Mouse (Mus musculus) midbrain, embryonic 12.5 days (tissue): ENCODE results near the gene C2. TPM values are rescaled to one million over a fixed set of nuclear protein-coding genes. Genes with fewer than 3 reads are reported as not detected.
"Not testable (repeated sequence)": the region's sequence is repeated elsewhere in the genome, so short reads cannot be mapped to it uniquely, and the experiment has no call there.

Experiments
- ATAC-seq: fragments of 200-750 bp; cut with Nextera tagmentation; 2 replicates; pipeline ENCODE4 v1.8.0; 2017; ENCODE audit warnings: low read depth, moderate TSS enrichment, moderate library complexity; ENCODE audit not compliant: low FRiP score
- H3K27ac ChIP-seq: fragments of 300-500 bp; sonication (generic); replicated peaks from 2 replicates; pipeline ENCODE4 v1.5.1; 2016; ENCODE audit warnings: mild to moderate bottlenecking
- H3K27me3 ChIP-seq: fragments of 300-500 bp; sonication (generic); 2 replicates; pipeline ENCODE4 v1.6.1; 2016; ENCODE audit warnings: mild to moderate bottlenecking
- H3K36me3 ChIP-seq: fragments of 300-500 bp; sonication (generic); 2 replicates; pipeline ENCODE4 v1.6.1; 2016
- H3K4me1 ChIP-seq: fragments of 300-500 bp; sonication (generic); 2 replicates; pipeline ENCODE4 v1.6.1; 2016
- H3K4me2 ChIP-seq: fragments of 300-500 bp; sonication (generic); replicated peaks from 2 replicates; pipeline ENCODE4 v1.6.1; 2016; ENCODE audit warnings: mild to moderate bottlenecking, moderate library complexity
- H3K4me3 ChIP-seq: fragments of 300-500 bp; sonication (generic); 2 replicates; pipeline ENCODE4 v1.5.1; 2016; ENCODE audit warnings: mild to moderate bottlenecking
- H3K9ac ChIP-seq: fragments of 300-500 bp; sonication (generic); replicated peaks from 2 replicates; pipeline ENCODE4 v1.6.1; 2016; ENCODE audit warnings: mild to moderate bottlenecking, moderate library complexity
- H3K9me3 ChIP-seq: fragments of 300-500 bp; sonication (generic); 2 replicates; pipeline ENCODE4 v1.6.1; 2016; ENCODE audit warnings: mild to moderate bottlenecking
- WGBS: fragments of 180-500 bp; shearing (Covaris S2); methylation state at CpG from one replicate; pipeline ENCODE4 v1.1.7; 2016; 5-methylcytosine and 5-hydroxymethylcytosine counted together
- polyA plus RNA-seq: library from polyadenylated mRNA; unstranded; fragments of >200 nt; fragmentation: Nextera tagmentation; extraction: Ambion mirVana; gene quantifications from 2 replicates; pipeline ENCODE4 v1.2.1, GENCODE M21; 2016

Gene C2
- polyA plus RNA-seq, 1 experiment from 2014 or later = 2.1 TPM

DNA sequence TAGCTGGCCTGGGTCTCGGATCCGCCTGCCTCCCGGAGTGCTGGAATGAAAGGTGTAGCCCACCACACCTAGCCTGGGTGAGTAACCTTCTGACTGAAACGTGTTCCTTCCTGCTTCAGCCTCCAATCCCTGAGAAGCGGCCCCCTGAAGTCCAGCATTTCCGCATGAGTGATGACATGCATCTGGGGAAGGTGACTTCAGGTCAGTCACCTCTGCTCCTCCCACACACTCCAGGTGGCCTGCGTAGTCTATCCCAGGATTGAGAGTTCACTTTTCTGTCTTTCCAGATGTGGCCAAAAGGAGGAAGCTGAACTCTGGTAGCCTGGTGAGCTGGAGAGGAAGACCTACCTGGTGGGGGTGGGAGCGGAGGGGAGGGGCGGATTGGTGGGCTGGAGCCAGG, 4.8 kb upstream of the C2 start:
- Histone ChIP-seq H3K4me2 (no peak overlapping the region), H3K27me3 (no peaks in the 10 kb centered on the region), H3K9me3 (no peaks in the 10 kb centered on the region), H3K36me3 (peaks cover 64% of the 10 kb centered on the region), H3K9ac (no peak overlapping the region), H3K4me1 (peaks cover 15% of the 10 kb centered on the region), H3K27ac (no peak overlapping the region), H3K4me3 (no peak overlapping the region)
- ATAC-seq = no peak
- WGBS = 94% methylated on average over 9 of the region's 9 CpGs

DNA sequence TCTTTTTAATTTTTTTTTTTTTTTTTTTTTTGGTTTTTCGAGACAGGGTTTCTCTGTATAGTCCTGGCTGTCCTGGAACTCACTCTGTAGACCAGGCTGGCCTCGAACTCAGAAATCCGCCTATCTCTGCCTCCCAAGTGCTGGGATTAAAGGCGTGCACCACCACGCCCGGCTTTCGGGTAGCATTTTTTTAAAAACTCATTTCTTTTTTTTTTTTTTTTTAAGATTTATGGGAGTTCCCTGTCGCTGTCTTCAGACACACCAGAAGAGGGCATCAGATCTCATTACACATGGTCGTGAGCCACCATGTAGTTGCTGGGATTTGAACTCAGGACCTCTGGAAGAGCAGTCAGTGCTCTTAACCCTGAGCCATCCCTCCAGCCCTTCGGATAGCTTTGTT, 3.9 kb upstream of the C2 start:
- H3K9me3 ChIP-seq, H3K4me2 ChIP-seq, H3K27ac ChIP-seq, H3K4me3 ChIP-seq, H3K9ac ChIP-seq, ATAC-seq, H3K27me3 ChIP-seq: not testable (repeated sequence)
- Histone ChIP-seq H3K4me1 (peaks cover 25% of the 10 kb centered on the region), H3K36me3 (peaks cover 54% of the 10 kb centered on the region)
- WGBS = 96% methylated on average over 9 of the region's 10 CpGs

DNA sequence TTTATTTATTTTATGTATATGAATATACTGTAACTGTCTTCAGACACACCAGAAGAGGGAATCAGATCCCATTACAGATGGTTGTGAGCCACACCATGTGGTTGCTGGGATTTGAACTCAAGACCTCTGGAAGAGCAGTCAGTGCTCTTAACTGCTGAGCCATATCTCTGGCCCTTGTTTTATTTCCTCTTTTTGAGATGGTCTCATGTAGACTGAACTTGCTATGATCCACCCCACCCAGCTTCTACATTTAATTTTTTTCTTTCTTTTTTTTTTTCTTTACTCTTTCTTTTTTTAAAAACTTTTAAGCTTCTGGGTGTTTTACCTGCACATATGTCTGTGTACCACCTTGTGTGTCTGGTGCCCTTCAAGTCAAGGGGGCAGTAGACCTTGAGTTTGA, 2.8 kb upstream of the C2 start:
- not testable (repeated sequence) for H3K9ac ChIP-seq, ATAC-seq, H3K27me3 ChIP-seq, H3K9me3 ChIP-seq, H3K4me3 ChIP-seq, H3K27ac ChIP-seq
- peaks cover 36% of the 10 kb centered on the region for H3K4me1 ChIP-seq
- 0 out of 2 replicates have a peak overlapping the region, but pooled peaks have one; percentile 98 for H3K4me2 ChIP-seq
- peaks cover 51% of the 10 kb centered on the region for H3K36me3 ChIP-seq

DNA sequence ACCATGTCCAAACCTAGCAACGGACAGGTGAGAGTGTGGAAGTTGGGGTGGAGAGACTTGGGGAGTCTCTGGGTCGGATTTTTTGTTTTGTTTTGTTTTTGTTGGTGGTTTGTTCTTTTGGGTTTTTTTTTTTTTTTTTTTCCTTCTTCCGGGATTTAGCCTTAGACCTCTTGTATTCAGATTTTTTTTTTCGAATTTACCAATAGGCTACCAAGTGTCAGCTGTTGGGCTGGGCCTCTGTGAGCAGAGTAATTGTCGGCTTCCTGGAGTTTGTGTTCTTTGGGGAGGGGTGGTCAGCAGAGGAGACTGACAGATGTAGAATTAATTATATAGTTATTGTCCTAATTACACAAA, 1.8 kb upstream of the C2 start:
- no peaks in the 10 kb centered on the region for H3K9me3 ChIP-seq
- peak overlapping the region; percentile 99 for H3K9ac ChIP-seq
- no peaks in the 10 kb centered on the region for H3K27me3 ChIP-seq
- H3K4me1 ChIP-seq = peaks cover 43% of the 10 kb centered on the region
- H3K4me3 ChIP-seq = peak overlapping the region; percentile 100
- H3K4me2 ChIP-seq = peak overlapping the region; percentile 98
- H3K27ac ChIP-seq = peak overlapping the region; percentile 96
- ATAC-seq = no peak
- 7% methylated on average over 5 of the region's 5 CpGs for WGBS
- H3K36me3 ChIP-seq = peaks cover 42% of the 10 kb centered on the region

DNA sequence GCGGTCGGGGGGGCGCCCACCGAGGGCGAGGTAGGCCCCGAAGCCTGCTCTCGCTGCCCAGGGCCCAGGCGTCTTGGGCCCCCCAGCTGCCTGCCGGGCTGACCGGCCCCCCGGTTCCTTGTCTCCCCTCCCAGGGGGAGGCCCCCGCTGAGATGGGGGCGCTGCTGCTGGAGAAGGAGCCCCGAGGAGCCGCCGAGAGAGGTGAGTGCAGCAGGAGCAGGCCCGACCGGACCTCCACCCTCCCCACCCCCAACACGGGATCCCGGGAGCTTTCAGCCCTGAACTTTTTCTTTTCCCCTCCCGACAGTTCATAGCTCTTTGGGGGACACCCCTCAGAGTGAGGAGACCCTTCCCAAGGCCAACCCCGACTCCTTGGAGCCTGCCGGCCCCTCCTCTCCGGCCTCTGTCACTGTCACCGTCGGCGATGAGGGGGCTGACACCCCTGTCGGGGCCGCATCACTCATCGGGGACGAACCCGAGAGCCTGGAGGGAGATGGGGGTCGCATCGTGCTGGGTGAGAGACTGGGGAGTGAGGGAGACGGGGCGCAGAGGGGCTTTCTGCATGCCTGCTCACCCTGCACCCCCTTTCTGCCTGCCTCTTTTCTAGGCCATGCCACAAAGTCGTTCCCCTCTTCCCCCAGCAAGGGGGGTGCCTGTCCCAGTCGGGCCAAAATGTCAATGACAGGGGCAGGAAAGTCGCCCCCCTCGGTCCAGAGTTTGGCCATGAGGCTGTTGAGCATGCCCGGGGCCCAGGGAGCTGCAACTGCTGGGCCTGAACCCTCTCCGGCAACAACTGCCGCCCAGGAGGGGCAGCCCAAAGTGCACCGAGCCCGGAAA, 1.2 kb upstream of the C2 start:
- Histone ChIP-seq H3K9ac (peak overlapping the region; percentile 99), H3K9me3 (no peaks in the 10 kb centered on the region), H3K4me3 (peak overlapping the region; percentile 100), H3K36me3 (peaks cover 36% of the 10 kb centered on the region), H3K4me2 (peak overlapping the region; percentile 98), H3K27ac (peak overlapping the region; percentile 96), H3K27me3 (no peaks in the 10 kb centered on the region), H3K4me1 (peaks cover 43% of the 10 kb centered on the region)
- peak; percentile 14 for ATAC-seq
- under 1% methylated on average over 43 of the region's 45 CpGs for WGBS

DNA sequence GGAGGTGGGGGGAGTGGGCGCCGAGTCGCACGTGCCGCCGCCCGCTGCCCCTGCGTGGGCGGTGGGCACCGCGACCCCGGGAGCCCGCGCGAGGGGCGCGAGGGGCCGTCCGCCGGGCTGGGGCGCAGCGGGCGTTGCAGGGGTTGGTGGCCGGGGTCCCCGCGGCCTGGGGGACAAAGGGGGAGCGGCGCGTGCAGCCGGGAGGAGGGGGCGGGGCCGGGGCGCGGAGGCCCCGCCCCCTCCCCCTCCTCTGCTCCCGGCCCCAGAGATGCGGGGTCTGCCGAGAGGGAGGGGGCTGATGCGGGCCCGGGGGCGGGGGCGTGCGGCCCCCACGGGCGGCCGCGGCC, 614 bp upstream of the C2 start:
- ATAC-seq = 0 out of 2 replicates have a peak, but pooled peaks have one; percentile 6
- H3K9me3 ChIP-seq = no peaks in the 10 kb centered on the region
- WGBS = 0% methylated on average over 30 of the region's 47 CpGs
- peak overlapping the region; percentile 100 for H3K4me3 ChIP-seq
- H3K27ac ChIP-seq = peak overlapping the region; percentile 96
- H3K27me3 ChIP-seq = no peaks in the 10 kb centered on the region
- H3K4me1 ChIP-seq = peaks cover 46% of the 10 kb centered on the region
- peaks cover 30% of the 10 kb centered on the region for H3K36me3 ChIP-seq
- H3K9ac ChIP-seq = peak overlapping the region; percentile 99
- peak overlapping the region; percentile 98 for H3K4me2 ChIP-seq

DNA sequence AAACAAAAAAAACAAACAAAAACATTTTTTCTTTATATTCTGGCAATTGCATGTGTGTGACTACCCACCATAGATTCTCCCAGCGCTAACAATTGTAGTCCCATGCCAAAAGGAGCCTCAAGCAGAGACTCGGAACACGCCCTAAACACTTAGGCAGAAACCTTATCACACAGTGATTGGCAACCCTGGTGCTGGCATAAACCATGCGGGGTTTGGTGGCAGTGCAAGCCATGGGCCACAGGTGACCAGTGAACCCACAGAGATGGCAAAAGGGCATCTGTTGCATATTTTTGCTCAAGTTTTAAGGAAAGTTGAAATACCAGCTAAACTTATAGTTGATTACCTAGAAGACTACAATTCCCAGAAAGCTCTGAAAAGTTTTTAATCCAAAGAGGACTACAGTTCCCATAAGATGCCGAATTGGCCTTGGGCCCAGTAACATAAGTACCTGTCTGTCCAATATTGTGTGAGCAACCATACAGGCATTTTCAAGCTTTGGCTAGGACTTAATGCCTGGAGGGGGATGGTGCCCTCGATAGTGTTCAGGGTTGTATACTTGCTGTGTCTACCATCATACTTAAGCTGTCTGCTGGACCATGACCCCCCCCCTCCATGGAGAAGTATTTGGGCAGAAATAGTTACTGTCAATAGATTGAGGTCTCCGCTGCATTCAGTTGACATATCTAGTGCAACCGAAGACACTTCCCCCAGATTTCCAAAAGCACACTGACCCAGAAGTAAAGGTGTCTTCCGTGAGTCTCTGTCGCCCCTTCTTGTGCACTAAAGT, 499 bp downstream of the C2 start:
- H3K4me2 ChIP-seq = peak overlapping the region; percentile 98
- H3K9ac ChIP-seq = peak overlapping the region; percentile 99
- peaks cover 50% of the 10 kb centered on the region for H3K4me1 ChIP-seq
- no peak for ATAC-seq
- peaks cover 20% of the 10 kb centered on the region for H3K36me3 ChIP-seq
- 22% methylated on average over 10 of the region's 10 CpGs for WGBS
- peak overlapping the region; percentile 100 for H3K4me3 ChIP-seq
- H3K27me3 ChIP-seq = no peaks in the 10 kb centered on the region
- H3K27ac ChIP-seq = peak overlapping the region; percentile 96
- H3K9me3 ChIP-seq = no peaks in the 10 kb centered on the region

DNA sequence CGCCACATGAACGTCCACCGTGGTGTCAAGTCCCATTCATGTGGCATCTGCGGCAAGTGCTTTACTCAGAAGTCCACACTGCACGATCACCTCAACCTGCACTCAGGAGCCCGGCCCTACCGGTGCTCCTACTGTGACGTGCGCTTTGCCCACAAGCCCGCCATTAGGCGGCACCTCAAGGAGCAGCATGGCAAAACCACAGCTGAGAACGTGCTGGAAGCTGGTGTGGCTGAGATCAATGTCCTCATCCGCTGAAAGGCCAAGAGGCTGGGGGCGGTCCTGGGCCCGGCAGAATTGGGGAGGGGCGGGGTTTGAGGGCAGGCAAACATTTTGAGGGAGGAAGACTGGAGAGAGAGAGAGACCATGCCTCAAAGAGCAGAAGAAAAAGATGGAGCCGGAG, 1.7 kb downstream of the C2 start:
- ATAC-seq = no peak
- 85% methylated on average over 17 of the region's 17 CpGs for WGBS
- Histone ChIP-seq H3K9ac (no peak overlapping the region), H3K9me3 (no peaks in the 10 kb centered on the region), H3K4me2 (peak overlapping the region; percentile 98), H3K4me1 (peaks cover 50% of the 10 kb centered on the region), H3K27ac (peak overlapping the region; percentile 43; the same call in 1 of the 2 replicates), H3K36me3 (peaks cover 13% of the 10 kb centered on the region), H3K4me3 (peak overlapping the region; percentile 92), H3K27me3 (no peaks in the 10 kb centered on the region)

DNA sequence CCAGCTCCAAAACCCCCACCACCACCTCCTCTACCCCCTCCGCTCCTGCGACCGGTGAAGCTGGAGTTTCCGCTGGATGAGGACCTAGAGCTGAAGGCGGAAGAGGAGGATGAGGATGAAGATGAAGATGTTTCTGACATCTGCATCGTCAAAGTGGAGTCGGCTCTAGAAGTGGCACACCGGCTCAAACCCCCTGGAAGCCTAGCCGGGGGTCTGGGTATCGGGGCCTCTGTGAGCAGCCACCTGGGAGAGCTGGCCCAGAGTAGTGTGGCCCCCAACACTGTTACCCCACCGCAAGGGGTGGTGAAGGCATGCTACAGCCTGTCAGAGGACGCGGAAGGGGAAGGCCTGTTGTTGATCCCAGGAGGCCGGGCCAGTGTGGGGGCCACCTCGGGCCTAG, 2.3 kb downstream of the C2 start:
- H3K4me1 ChIP-seq = peaks cover 49% of the 10 kb centered on the region
- peak overlapping the region; percentile 92 for H3K4me3 ChIP-seq
- no peaks in the 10 kb centered on the region for H3K9me3 ChIP-seq
- H3K27ac ChIP-seq = peak overlapping the region; percentile 90
- H3K36me3 ChIP-seq = peaks cover 9% of the 10 kb centered on the region
- H3K4me2 ChIP-seq = peak overlapping the region; percentile 98
- H3K27me3 ChIP-seq = no peaks in the 10 kb centered on the region
- no peak for ATAC-seq
- 90% methylated on average over 15 of the region's 15 CpGs for WGBS
- peak overlapping the region; percentile 97 for H3K9ac ChIP-seq

DNA sequence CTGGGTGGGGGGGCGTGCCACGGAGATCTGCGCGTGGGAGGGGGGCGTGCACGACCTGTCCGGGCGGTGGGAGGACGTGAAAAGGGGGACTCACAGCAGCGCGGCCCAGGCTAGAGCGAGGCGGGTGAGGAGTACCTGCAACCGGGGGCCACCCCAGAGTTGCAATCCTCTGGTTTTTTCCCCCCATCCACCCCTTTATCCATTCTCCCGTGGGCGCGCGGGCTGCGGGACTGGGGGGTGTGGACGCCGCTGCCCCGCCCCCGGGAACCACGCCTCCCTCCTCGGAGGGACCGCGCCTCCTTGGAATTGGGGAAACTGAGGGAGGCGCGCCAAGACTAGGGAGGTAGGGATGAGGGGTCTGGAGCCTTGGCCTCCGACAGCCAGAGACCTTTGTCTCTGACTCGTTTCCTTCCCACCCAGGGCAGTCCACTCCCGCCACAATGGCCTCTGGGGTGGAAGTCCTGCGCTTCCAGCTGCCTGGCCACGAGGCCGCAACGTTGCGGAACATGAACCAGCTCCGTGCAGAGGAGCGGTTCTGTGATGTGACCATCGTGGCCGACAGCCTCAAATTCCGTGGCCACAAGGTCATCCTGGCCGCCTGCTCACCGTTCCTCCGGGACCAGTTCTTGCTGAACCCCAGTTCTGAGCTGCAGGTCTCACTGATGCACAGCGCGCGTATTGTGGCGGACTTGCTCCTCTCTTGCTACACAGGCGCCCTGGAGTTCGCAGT, 3.1 kb downstream of the C2 start:
- peak overlapping the region; percentile 90 for H3K27ac ChIP-seq
- peak overlapping the region; percentile 92 for H3K4me3 ChIP-seq
- peak overlapping the region; percentile 97 for H3K9ac ChIP-seq
- H3K27me3 ChIP-seq = no peaks in the 10 kb centered on the region
- H3K4me2 ChIP-seq = peak overlapping the region; percentile 98
- no peaks in the 10 kb centered on the region for H3K9me3 ChIP-seq
- 8% methylated on average over 47 of the region's 51 CpGs for WGBS
- peaks cover 41% of the 10 kb centered on the region for H3K4me1 ChIP-seq
- peak; percentile 27; the same call in 1 of the 2 replicates for ATAC-seq
- H3K36me3 ChIP-seq = peaks cover 9% of the 10 kb centered on the region

DNA sequence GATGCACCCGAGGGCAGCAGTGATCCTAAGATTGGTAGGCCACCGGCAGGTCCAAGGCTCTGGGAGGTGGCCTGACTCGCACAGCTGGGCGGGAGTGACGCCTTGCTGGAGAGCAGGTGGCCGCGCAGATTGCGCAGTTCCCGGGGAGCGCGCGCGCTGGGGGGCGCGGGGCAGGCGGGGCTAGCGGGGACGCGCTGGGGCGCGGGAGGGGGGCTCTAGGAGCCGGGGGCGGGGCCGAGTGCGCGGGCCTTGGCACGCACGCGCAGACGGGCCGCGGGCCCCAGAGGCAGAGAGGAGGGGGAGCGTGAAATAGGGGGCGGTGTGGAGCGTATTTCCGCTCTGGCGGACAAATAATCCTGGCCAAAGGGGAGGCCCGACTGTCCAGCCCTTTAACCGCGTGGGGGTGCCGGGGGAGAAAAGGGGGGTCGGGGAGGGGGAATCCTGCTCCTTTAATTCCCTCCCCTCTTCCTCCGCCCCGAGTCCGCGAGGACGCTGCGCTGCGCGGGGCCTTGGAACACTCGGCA, 3.9 kb downstream of the C2 start:
- peak overlapping the region; percentile 92 for H3K4me3 ChIP-seq
- peak overlapping the region; percentile 97 for H3K9ac ChIP-seq
- peaks cover 36% of the 10 kb centered on the region for H3K4me1 ChIP-seq
- no peaks in the 10 kb centered on the region for H3K27me3 ChIP-seq
- H3K27ac ChIP-seq = peak overlapping the region; percentile 90
- peak overlapping the region; percentile 98 for H3K4me2 ChIP-seq
- peaks cover 9% of the 10 kb centered on the region for H3K36me3 ChIP-seq
- 1% methylated on average over 30 of the region's 51 CpGs for WGBS
- peak; percentile 84 for ATAC-seq
- no peaks in the 10 kb centered on the region for H3K9me3 ChIP-seq
